Mouse (Mus musculus): ENCODE data around the gene Bmp3. TPM values are rescaled to one million over a fixed set of nuclear protein-coding genes. Genes with fewer than 3 reads are reported as not detected.

Gene Bmp3
- polyA plus RNA-seq, 2 experiments = 6.2 to 7.6 TPM

- no peaks in the 10 kb centered on the region for H3K36me3 ChIP-seq (ENCODE audit: control insufficient read depth, insufficient read depth, low read length)
- H3K9me3 ChIP-seq (ENCODE audit: control insufficient read depth, low read length) = no peaks in the 10 kb centered on the region
- H3K4me3 ChIP-seq (replicated peaks; ENCODE audit: low read length) = peak overlapping the region; percentile 55
- no peak for TF ChIP-seq POLR2A (IDR thresholded peaks at IDR 0.05; ENCODE audit: borderline replicate concordance, extremely low read depth, insufficient read depth, insufficient read length)
- peak; percentile 26 for DNase-seq (ENCODE audit: low spot score)
- H3K9ac ChIP-seq (ENCODE audit: low read depth, low read length, severe bottlenecking) = peak overlapping the region; percentile 61
- under 1% methylated on average over 49 of the region's 75 CpGs for WGBS
- H3K4me1 ChIP-seq (ENCODE audit: control insufficient read depth, insufficient read depth, low read length) = no peaks in the 10 kb centered on the region
- H3K27me3 ChIP-seq (ENCODE audit: control insufficient read depth, insufficient read depth, low read length) = peaks cover 38% of the 10 kb centered on the region
- H3K4me2 ChIP-seq (replicated peaks; ENCODE audit: low read depth, low read length, severe bottlenecking) = peak overlapping the region; percentile 99
- no peak overlapping the region for H3K27ac ChIP-seq (replicated peaks; ENCODE audit: low read depth, low read length)
- ATAC-seq (ENCODE audit: low FRiP score, low read depth) = peak; percentile 43
Observed at GRCm38 (mm10) chr5:98854627-98855564, 681 bp downstream of the Bmp3 start.

GRCm38 (mm10) chr5:98855741-98856140 is 1.5 kb downstream of the Bmp3 start:
- Histone ChIP-seq H3K9me3 (ENCODE audit: control insufficient read depth, low read length) (no peaks in the 10 kb centered on the region), H3K4me1 (ENCODE audit: control insufficient read depth, insufficient read depth, low read length) (no peaks in the 10 kb centered on the region), H3K4me3 (replicated peaks; ENCODE audit: low read length) (peak overlapping the region; percentile 55), H3K4me2 (replicated peaks; ENCODE audit: low read depth, low read length, severe bottlenecking) (peak overlapping the region; percentile 99), H3K9ac (ENCODE audit: low read depth, low read length, severe bottlenecking) (peak overlapping the region; percentile 61; the same call in 1 of the 2 replicates), H3K36me3 (ENCODE audit: control insufficient read depth, insufficient read depth, low read length) (no peaks in the 10 kb centered on the region), H3K27me3 (ENCODE audit: control insufficient read depth, insufficient read depth, low read length) (peaks cover 38% of the 10 kb centered on the region), H3K27ac (replicated peaks; ENCODE audit: low read depth, low read length) (no peak overlapping the region)
- no peak for ATAC-seq (ENCODE audit: low FRiP score, low read depth)
- DNase-seq (ENCODE audit: low spot score) = no peak
- TF ChIP-seq POLR2A (IDR thresholded peaks at IDR 0.05; ENCODE audit: borderline replicate concordance, extremely low read depth, insufficient read depth, insufficient read length) = no peak
- WGBS = 7% methylated on average over 12 of the region's 12 CpGs

GRCm38 (mm10) chr5:98856356-98856755 is 2.1 kb downstream of the Bmp3 start:
- 36% methylated on average over 7 of the region's 7 CpGs for WGBS
- TF ChIP-seq POLR2A (IDR thresholded peaks at IDR 0.05; ENCODE audit: borderline replicate concordance, extremely low read depth, insufficient read depth, insufficient read length) = no peak
- no peak overlapping the region for H3K9ac ChIP-seq (ENCODE audit: low read depth, low read length, severe bottlenecking)

DNA sequence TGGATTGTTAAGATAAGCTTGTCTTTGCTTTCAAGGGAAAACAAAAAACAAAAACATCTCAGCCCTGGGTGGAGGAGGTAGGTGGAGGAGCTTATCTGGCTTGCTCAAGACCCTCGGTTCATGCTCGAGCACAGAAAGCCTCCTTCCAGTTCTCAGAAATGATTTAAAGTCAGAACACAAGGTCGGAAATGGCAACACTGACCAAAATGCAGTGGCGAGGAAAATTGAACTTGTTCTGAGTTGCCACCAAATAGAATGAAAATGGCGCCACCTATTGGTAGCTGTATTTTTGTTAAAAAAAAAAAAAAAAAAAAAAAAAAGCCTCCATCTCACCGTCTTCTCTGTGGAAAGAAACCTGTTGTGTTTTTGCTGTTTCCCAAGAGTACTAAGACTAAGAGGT is 9.7 kb downstream of the Bmp3 start:
- TF ChIP-seq POLR2A (IDR thresholded peaks at IDR 0.05; ENCODE audit: borderline replicate concordance, extremely low read depth, insufficient read depth, insufficient read length) = no peak
- Histone ChIP-seq H3K4me1 (ENCODE audit: control insufficient read depth, insufficient read depth, low read length) (no peaks in the 10 kb centered on the region), H3K9me3 (ENCODE audit: control insufficient read depth, low read length) (no peaks in the 10 kb centered on the region), H3K27me3 (ENCODE audit: control insufficient read depth, insufficient read depth, low read length) (no peaks in the 10 kb centered on the region), H3K9ac (ENCODE audit: low read depth, low read length, severe bottlenecking) (no peak overlapping the region), H3K36me3 (ENCODE audit: control insufficient read depth, insufficient read depth, low read length) (no peaks in the 10 kb centered on the region), H3K4me2 (replicated peaks; ENCODE audit: low read depth, low read length, severe bottlenecking) (peak overlapping the region; percentile 31), H3K4me3 (replicated peaks; ENCODE audit: low read length) (no peak overlapping the region), H3K27ac (replicated peaks; ENCODE audit: low read depth, low read length) (no peak overlapping the region)
- peak; percentile 70 for DNase-seq (ENCODE audit: low spot score)
- no peak for ATAC-seq (ENCODE audit: low FRiP score, low read depth)
- 1% methylated on average over 6 of the region's 6 CpGs for WGBS

More at GRCm38 (mm10) chr5:98856356-98856755, 2.1 kb downstream of the Bmp3 start:
- Histone ChIP-seq H3K4me3 (replicated peaks; ENCODE audit: low read length) (peak overlapping the region; percentile 55), H3K9me3 (ENCODE audit: control insufficient read depth, low read length) (no peaks in the 10 kb centered on the region), H3K27ac (replicated peaks; ENCODE audit: low read depth, low read length) (no peak overlapping the region), H3K27me3 (ENCODE audit: control insufficient read depth, insufficient read depth, low read length) (peaks cover 38% of the 10 kb centered on the region), H3K4me2 (replicated peaks; ENCODE audit: low read depth, low read length, severe bottlenecking) (peak overlapping the region; percentile 99), H3K4me1 (ENCODE audit: control insufficient read depth, insufficient read depth, low read length) (no peaks in the 10 kb centered on the region), H3K36me3 (ENCODE audit: control insufficient read depth, insufficient read depth, low read length) (no peaks in the 10 kb centered on the region)
- DNase-seq (ENCODE audit: low spot score) = peak; percentile 53
- no peak for ATAC-seq (ENCODE audit: low FRiP score, low read depth)

GRCm38 (mm10) chr5:98865146-98865545 is 10.9 kb downstream of the Bmp3 start:
- no peak for TF ChIP-seq POLR2A (IDR thresholded peaks at IDR 0.05; ENCODE audit: borderline replicate concordance, extremely low read depth, insufficient read depth, insufficient read length)
- Histone ChIP-seq H3K4me2 (replicated peaks; ENCODE audit: low read depth, low read length, severe bottlenecking) (no peak overlapping the region), H3K36me3 (ENCODE audit: control insufficient read depth, insufficient read depth, low read length) (no peaks in the 10 kb centered on the region), H3K27ac (replicated peaks; ENCODE audit: low read depth, low read length) (no peak overlapping the region), H3K4me1 (ENCODE audit: control insufficient read depth, insufficient read depth, low read length) (no peaks in the 10 kb centered on the region), H3K4me3 (replicated peaks; ENCODE audit: low read length) (no peak overlapping the region), H3K9me3 (ENCODE audit: control insufficient read depth, low read length) (no peaks in the 10 kb centered on the region), H3K27me3 (ENCODE audit: control insufficient read depth, insufficient read depth, low read length) (no peaks in the 10 kb centered on the region), H3K9ac (ENCODE audit: low read depth, low read length, severe bottlenecking) (no peak overlapping the region)
- ATAC-seq (ENCODE audit: low FRiP score, low read depth) (no peak), DNase-seq (ENCODE audit: low spot score) (no peak)
- 86% methylated on average over 5 of the region's 5 CpGs for WGBS
